Mouse (Mus musculus): Measurements from ENCODE around the gene Nup37.

GRCm38 (mm10) chr10:88135630-88136029 lies 11.2 kb upstream of the Nup37 start:
- TF ChIP-seq CTCF (IDR thresholded peaks at IDR 0.05; ENCODE audit: low read depth, low read length) (no peak), GATA1 (IDR thresholded peaks at IDR 0.05; ENCODE audit: borderline replicate concordance, low read length) (no peak), GATA2 (IDR thresholded peaks at IDR 0.05; ENCODE audit: borderline replicate concordance, low read depth, low read length) (no peak), TAL1 (conservative IDR thresholded peaks at IDR 0.05; ENCODE audit: low read depth, low read length) (no peak), POLR2AphosphoS5 (IDR thresholded peaks at IDR 0.05; ENCODE audit: insufficient replicate concordance, low read depth, low read length) (no peak)
